Mouse (Mus musculus): ENCODE data around the gene Snrpf. TPM values are rescaled to one million over a fixed set of nuclear protein-coding genes. Genes with fewer than 3 reads are reported as not detected.

Snrpf gene
- polyA plus RNA-seq, 1 experiment from 2014 or later: 69.8 TPM

Other genes starting within 250 kb of the Snrpf start
- gene Lta4h, start 136.3 kb downstream of the Snrpf start, polyA plus RNA-seq (2014; fragmentation: Nextera tagmentation; extraction: Ambion mirVana): 70.6 and 87.2 TPM in 2 replicates
- 0.05 TPM in 1 of 2 replicates, not detected in the other for gene Hal, start 100.9 kb downstream of the Snrpf start, polyA plus RNA-seq (2014; fragmentation: Nextera tagmentation; extraction: Ambion mirVana)
- not detected in 2 replicates for gene Amdhd1, start 49.7 kb downstream of the Snrpf start, polyA plus RNA-seq (2014; fragmentation: Nextera tagmentation; extraction: Ambion mirVana)
- gene Ccdc38, start 49.1 kb downstream of the Snrpf start, polyA plus RNA-seq (2014; fragmentation: Nextera tagmentation; extraction: Ambion mirVana): 0.29 and 0.54 TPM in 2 replicates
- gene Ntn4, start 51.0 kb upstream of the Snrpf start, polyA plus RNA-seq (2014; fragmentation: Nextera tagmentation; extraction: Ambion mirVana): 0.53 and 1.7 TPM in 2 replicates
- 0.13 and 0.17 TPM in 2 replicates for gene Usp44, start 241.8 kb upstream of the Snrpf start, polyA plus RNA-seq (2014; fragmentation: Nextera tagmentation; extraction: Ambion mirVana)